Mouse (Mus musculus) liver, adult 2 months (tissue): ENCODE data around the gene Ubiad1.

Experiments used
- CTCF ChIP-seq: fragments of 200-500 bp; IDR thresholded peaks from 2 replicates; pipeline ENCODE4 v1.5.1; 2011; ENCODE audit warnings: low read depth, low read length, control low read depth
- POLR2A ChIP-seq: fragments of 200-500 bp; IDR thresholded peaks from 2 replicates; pipeline ENCODE4 v1.6.1; 2011; ENCODE audit warnings: low read length, control low read depth; ENCODE audit not compliant: insufficient read depth; ENCODE audit errors: extremely low read depth

DNA sequence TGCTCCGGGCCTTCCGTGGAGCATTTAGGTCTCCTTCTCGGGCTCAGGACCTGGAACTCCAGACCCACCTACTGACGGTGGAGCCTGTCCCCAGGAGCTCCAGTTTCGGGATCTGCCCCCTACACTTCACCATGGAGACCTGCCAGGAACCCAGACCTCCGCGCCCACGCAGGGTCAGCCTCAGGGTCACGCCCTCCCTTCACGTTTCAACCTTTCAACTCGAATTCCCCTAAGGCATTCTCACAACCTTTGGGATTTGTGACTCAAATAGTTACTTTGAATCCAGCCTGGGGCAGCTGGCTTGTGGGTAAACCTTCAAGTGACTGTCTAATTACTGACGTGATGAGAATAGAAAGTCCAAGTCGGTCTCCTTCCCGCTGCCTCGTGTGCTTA lies 4.3 kb upstream of the Ubiad1 start:
- TF ChIP-seq POLR2A = no peak
- no peak for TF ChIP-seq CTCF
